Mouse (Mus musculus): ENCODE results near the gene Glis3. TPM values are rescaled to one million over a fixed set of nuclear protein-coding genes. Genes with fewer than 3 reads are reported as not detected.

The Glis3 gene
- polyA plus RNA-seq, 1 experiment from 2014 or later: 2.3 TPM

GRCm38 (mm10) chr19:28518846-28519245, 161.0 kb downstream of the Glis3 start:
- Histone ChIP-seq H3K27ac (replicated peaks) (no peak overlapping the region), H3K4me1 (peaks cover 50% of the 10 kb centered on the region), H3K4me3 (no peak overlapping the region), H3K9me3 (no peaks in the 10 kb centered on the region), H3K36me3 (replicated peaks) (no peaks in the 10 kb centered on the region), H3K27me3 (replicated peaks; ENCODE audit: low read depth, poor library complexity, severe bottlenecking) (peaks cover 6% of the 10 kb centered on the region; the same call in 1 of the 2 replicates)
- 78% methylated on average over 6 of the region's 6 CpGs for WGBS
- DNase-seq (ENCODE audit: low spot score): no peak

DNA sequence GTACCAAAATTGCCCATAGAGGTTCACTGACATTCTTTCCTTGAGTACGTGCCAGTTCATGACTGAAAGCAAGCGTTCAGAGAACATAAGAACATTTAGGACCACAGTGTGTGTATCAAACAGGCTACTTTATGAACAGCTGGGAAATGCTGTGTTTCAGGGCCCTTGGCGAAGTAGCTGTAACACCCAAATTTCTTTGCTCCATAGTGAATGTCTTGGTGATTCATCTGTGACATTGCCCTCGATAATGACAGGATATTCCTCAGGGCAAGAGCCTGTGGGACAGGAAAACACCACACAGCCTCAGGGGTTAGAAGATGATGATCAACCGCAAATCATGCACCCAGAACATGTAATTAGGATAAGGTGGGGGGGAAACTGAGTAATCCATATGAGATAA, 161.6 kb downstream of the Glis3 start:
- Histone ChIP-seq H3K4me1 (peaks cover 46% of the 10 kb centered on the region), H3K9me3 (no peaks in the 10 kb centered on the region), H3K27ac (replicated peaks) (no peak overlapping the region), H3K36me3 (replicated peaks) (no peaks in the 10 kb centered on the region), H3K27me3 (replicated peaks; ENCODE audit: low read depth, poor library complexity, severe bottlenecking) (peaks cover 6% of the 10 kb centered on the region; the same call in 1 of the 2 replicates), H3K4me3 (no peak overlapping the region)
- no peak for DNase-seq (ENCODE audit: low spot score)
- 76% methylated on average over 5 of the region's 5 CpGs for WGBS

DNA sequence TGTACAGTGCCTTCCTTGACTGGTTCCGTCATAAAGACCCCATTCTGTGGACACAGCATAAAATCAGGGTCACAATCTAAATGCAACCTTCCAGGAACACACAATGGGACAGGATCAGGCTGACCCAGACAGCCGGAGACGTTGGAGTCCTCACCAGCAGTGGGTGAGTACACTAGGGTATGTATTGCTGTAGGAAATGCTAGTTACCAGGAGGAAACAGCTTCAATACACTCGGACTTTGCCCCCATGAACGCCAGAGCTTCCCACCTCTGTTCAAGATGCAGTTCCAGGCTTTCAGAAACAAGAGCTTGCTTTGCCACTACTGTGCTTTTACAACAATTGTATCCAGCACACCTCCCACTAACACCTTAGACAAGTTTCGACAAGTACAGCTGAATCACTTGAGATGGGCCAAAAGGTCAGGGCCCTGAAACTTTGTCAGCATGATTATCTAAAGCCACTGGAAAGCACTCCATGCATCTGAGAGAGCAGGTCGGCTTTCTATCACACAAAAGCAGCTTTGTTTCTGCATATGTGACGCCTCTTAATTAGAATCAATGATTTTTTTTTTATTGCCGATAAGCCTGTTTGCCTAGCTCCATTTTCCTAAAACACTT, 162.3 kb downstream of the Glis3 start:
- no peak overlapping the region for H3K4me3 ChIP-seq
- H3K27ac ChIP-seq (replicated peaks): no peak overlapping the region; the same call in 1 of the 2 replicates
- DNase-seq (ENCODE audit: low spot score): no peak
- WGBS: 36% methylated on average over 9 of the region's 9 CpGs
- H3K9me3 ChIP-seq: no peaks in the 10 kb centered on the region
- H3K36me3 ChIP-seq (replicated peaks): no peaks in the 10 kb centered on the region
- H3K27me3 ChIP-seq (replicated peaks; ENCODE audit: low read depth, poor library complexity, severe bottlenecking): peaks cover 6% of the 10 kb centered on the region; the same call in 1 of the 2 replicates
- H3K4me1 ChIP-seq: peaks cover 44% of the 10 kb centered on the region

- WGBS: 45% methylated on average over 6 of the region's 6 CpGs
- no peak overlapping the region for H3K4me3 ChIP-seq
- H3K4me1 ChIP-seq: peaks cover 44% of the 10 kb centered on the region
- no peaks in the 10 kb centered on the region for H3K9me3 ChIP-seq
- H3K27ac ChIP-seq (replicated peaks): no peak overlapping the region
- H3K27me3 ChIP-seq (replicated peaks; ENCODE audit: low read depth, poor library complexity, severe bottlenecking): peaks cover 6% of the 10 kb centered on the region; the same call in 1 of the 2 replicates
- DNase-seq (ENCODE audit: low spot score): no peak
- no peaks in the 10 kb centered on the region for H3K36me3 ChIP-seq (replicated peaks)
Measured at GRCm38 (mm10) chr19:28516487-28516886, 163.4 kb downstream of the Glis3 start.

DNA sequence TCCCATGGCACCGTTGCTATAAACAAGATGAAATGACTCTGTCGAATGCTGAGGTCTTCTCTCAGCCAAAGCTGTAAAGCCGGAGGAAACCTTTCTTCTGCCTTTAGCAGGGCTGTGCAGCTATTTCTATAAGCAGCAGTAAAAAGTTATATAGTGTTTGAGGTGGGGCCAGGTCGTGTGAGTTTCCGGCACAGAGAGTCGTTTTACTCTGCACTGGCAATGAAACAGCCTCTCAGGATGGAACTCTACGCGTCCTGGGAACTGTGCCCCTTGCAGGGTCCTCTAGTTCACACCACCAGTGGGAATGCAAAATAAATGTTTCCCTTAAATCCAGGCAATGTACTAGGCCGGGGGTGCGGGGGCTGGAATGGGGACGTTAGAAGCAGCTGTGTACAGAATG, 167.4 kb downstream of the Glis3 start:
- H3K4me3 ChIP-seq: no peak overlapping the region
- H3K36me3 ChIP-seq (replicated peaks): no peaks in the 10 kb centered on the region
- H3K27ac ChIP-seq (replicated peaks): no peak overlapping the region
- 85% methylated on average over 11 of the region's 11 CpGs for WGBS
- H3K27me3 ChIP-seq (replicated peaks; ENCODE audit: low read depth, poor library complexity, severe bottlenecking): no peaks in the 10 kb centered on the region
- no peak for DNase-seq (ENCODE audit: low spot score)
- H3K9me3 ChIP-seq: no peaks in the 10 kb centered on the region
- H3K4me1 ChIP-seq: peaks cover 15% of the 10 kb centered on the region

DNA sequence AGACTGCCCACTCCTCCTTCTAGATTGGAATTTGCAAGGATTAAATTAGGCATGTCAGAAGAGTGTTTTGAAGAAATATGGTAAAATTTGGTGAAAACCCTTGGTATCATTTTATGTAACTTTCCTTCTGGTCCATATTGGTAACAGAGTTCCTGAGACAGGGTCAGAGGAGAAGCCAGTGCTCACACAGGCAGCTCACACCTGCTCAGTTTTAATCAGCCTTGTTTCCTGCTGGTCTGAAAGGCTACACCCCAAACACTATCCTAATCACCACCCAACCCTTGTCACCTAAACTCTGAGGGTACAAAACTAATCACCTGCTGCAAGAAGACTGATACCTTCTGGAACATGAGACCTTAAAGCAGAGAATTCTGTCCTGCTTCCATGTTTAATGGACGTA, 168.0 kb downstream of the Glis3 start:
- Histone ChIP-seq H3K27ac (replicated peaks) (no peak overlapping the region), H3K27me3 (replicated peaks; ENCODE audit: low read depth, poor library complexity, severe bottlenecking) (no peaks in the 10 kb centered on the region), H3K4me1 (peaks cover 11% of the 10 kb centered on the region; the same call in 1 of the 2 replicates), H3K4me3 (no peak overlapping the region), H3K9me3 (no peaks in the 10 kb centered on the region), H3K36me3 (replicated peaks) (no peaks in the 10 kb centered on the region)
- WGBS: 86% methylated on average over 1 of the region's 1 CpGs
- no peak for DNase-seq (ENCODE audit: low spot score)

DNA sequence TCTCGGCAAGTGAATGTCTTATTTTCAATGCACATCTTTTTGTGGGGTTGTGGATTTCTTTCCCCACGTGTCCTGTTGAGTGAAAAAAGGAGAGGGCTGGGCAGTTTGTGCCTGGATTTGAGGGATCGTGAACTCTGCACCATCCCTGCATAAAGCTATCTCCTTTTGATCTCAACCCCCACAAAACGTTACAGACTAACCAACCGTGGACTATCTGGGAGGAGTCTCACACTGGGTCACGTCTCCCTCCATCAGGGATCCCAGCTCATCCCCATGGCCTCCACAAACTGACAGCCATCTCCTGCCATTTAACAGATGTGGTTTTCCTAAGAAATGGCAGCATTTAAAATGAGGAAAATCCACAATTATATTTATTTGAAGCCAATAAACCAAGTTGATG, 174.5 kb downstream of the Glis3 start:
- no peaks in the 10 kb centered on the region for H3K36me3 ChIP-seq (replicated peaks)
- no peak for DNase-seq (ENCODE audit: low spot score)
- H3K4me3 ChIP-seq: no peak overlapping the region
- no peak overlapping the region for H3K27ac ChIP-seq (replicated peaks)
- WGBS: 70% methylated on average over 6 of the region's 6 CpGs
- H3K4me1 ChIP-seq: no peaks in the 10 kb centered on the region
- H3K27me3 ChIP-seq (replicated peaks; ENCODE audit: low read depth, poor library complexity, severe bottlenecking): no peaks in the 10 kb centered on the region
- H3K9me3 ChIP-seq: no peaks in the 10 kb centered on the region

DNA sequence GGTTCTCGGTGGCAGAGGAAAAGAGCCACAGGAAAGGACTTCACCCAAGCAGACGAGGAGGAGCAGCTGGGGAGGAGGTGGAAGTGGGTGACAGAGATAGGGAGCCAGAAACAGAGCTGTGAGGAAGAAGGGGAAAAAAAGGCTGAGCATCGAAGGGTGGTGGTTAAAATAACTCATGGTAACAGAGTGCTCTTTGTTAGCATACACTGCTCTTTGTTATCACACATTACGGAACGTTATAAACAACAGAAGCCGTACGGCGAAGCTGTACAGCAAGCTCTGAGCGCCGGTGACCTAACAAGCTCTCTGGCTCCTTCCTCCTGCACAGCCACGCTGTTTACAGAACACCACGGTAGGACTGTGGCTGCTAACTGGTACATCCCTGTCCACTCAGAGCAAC, 176.9 kb downstream of the Glis3 start:
- no peaks in the 10 kb centered on the region for H3K36me3 ChIP-seq (replicated peaks)
- H3K27me3 ChIP-seq (replicated peaks; ENCODE audit: low read depth, poor library complexity, severe bottlenecking): no peaks in the 10 kb centered on the region
- 71% methylated on average over 12 of the region's 12 CpGs for whole genome bisulfite sequencing
- no peaks in the 10 kb centered on the region for H3K4me1 ChIP-seq
- no peak overlapping the region for H3K27ac ChIP-seq (replicated peaks)
- DNase-seq (ENCODE audit: low spot score): no peak
- no peak overlapping the region for H3K4me3 ChIP-seq
- H3K9me3 ChIP-seq: no peaks in the 10 kb centered on the region

DNA sequence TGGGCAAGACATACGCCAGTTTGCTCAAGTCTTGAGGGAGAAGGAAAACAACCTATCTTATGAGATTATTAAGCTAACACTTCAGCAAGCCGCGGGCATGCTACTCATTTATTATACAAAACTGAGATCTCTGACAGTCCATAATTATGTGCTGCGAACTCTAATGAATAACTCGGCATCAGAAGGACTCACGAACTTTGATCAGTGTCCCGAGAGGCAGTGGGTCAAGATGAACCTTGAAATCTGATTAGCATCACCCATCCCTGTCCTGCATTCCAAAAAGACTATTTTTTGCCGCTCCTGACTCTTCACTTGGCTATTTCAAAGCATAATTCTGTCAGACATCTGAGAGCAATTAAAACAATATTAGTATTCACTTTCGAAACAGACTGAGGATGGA, 178.9 kb downstream of the Glis3 start:
- no peak for DNase-seq (ENCODE audit: low spot score)
- H3K27ac ChIP-seq (replicated peaks): no peak overlapping the region
- H3K9me3 ChIP-seq: no peaks in the 10 kb centered on the region
- 72% methylated on average over 9 of the region's 9 CpGs for WGBS
- no peak overlapping the region for H3K4me3 ChIP-seq
- H3K36me3 ChIP-seq (replicated peaks): no peaks in the 10 kb centered on the region
- no peaks in the 10 kb centered on the region for H3K4me1 ChIP-seq
- H3K27me3 ChIP-seq (replicated peaks; ENCODE audit: low read depth, poor library complexity, severe bottlenecking): no peaks in the 10 kb centered on the region

DNA sequence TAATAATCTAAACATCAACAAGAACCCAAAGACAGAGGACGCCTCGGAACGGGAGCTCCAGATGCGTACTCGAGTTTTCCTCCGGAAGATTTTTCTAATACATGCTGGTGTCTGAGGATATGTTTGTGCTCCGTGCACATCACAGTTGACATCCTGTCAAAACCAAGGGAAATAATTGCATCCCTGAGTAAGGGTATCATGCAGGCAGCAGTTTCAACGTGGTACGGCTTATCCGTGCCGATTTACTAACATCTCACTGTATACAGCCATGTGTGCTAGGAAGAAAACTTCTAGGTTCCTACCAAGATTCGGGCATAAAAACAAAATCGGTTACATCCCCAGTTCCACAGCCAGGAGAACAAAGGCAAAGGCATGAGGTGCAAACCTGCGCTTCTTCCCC, 179.4 kb downstream of the Glis3 start:
- no peaks in the 10 kb centered on the region for H3K27me3 ChIP-seq (replicated peaks; ENCODE audit: low read depth, poor library complexity, severe bottlenecking)
- no peak for DNase-seq (ENCODE audit: low spot score)
- no peaks in the 10 kb centered on the region for H3K4me1 ChIP-seq
- no peaks in the 10 kb centered on the region for H3K36me3 ChIP-seq (replicated peaks)
- H3K27ac ChIP-seq (replicated peaks): no peak overlapping the region
- H3K9me3 ChIP-seq: no peaks in the 10 kb centered on the region
- 93% methylated on average over 14 of the region's 14 CpGs for WGBS
- no peak overlapping the region for H3K4me3 ChIP-seq

DNA sequence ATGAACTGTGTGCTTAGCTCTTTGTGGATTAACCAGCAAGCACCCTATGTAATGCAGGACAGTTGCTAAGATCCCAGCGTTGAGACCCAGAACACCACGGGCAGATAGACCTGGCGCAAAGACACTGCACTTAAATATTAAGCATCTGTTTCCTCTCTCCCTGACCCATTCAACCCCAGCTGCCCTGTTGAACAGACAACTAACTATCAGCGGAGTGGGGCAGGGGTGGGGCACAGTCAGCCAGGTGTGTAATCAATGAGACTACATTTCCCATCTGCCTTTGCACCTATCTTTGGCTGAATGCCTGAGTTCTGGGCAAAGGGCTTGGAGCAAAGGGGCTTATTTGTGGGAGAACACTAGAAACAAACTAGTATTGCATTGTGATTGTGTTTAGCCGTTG, 180.1 kb downstream of the Glis3 start:
- H3K27me3 ChIP-seq (replicated peaks; ENCODE audit: low read depth, poor library complexity, severe bottlenecking): no peaks in the 10 kb centered on the region
- no peak overlapping the region for H3K4me3 ChIP-seq
- H3K27ac ChIP-seq (replicated peaks): no peak overlapping the region
- H3K9me3 ChIP-seq: no peaks in the 10 kb centered on the region
- H3K36me3 ChIP-seq (replicated peaks): no peaks in the 10 kb centered on the region
- WGBS: 87% methylated on average over 5 of the region's 5 CpGs
- DNase-seq (ENCODE audit: low spot score): no peak
- H3K4me1 ChIP-seq: no peaks in the 10 kb centered on the region

- no peak overlapping the region for H3K27ac ChIP-seq (replicated peaks)
- no peak for DNase-seq (ENCODE audit: low spot score)
- no peaks in the 10 kb centered on the region for H3K27me3 ChIP-seq (replicated peaks; ENCODE audit: low read depth, poor library complexity, severe bottlenecking)
- no peaks in the 10 kb centered on the region for H3K9me3 ChIP-seq
- no peaks in the 10 kb centered on the region for H3K36me3 ChIP-seq (replicated peaks)
- no peak overlapping the region for H3K4me3 ChIP-seq
- no peaks in the 10 kb centered on the region for H3K4me1 ChIP-seq
- 83% methylated on average over 6 of the region's 6 CpGs for WGBS
Measured at GRCm38 (mm10) chr19:28495926-28496325, 184.0 kb downstream of the Glis3 start.

DNA sequence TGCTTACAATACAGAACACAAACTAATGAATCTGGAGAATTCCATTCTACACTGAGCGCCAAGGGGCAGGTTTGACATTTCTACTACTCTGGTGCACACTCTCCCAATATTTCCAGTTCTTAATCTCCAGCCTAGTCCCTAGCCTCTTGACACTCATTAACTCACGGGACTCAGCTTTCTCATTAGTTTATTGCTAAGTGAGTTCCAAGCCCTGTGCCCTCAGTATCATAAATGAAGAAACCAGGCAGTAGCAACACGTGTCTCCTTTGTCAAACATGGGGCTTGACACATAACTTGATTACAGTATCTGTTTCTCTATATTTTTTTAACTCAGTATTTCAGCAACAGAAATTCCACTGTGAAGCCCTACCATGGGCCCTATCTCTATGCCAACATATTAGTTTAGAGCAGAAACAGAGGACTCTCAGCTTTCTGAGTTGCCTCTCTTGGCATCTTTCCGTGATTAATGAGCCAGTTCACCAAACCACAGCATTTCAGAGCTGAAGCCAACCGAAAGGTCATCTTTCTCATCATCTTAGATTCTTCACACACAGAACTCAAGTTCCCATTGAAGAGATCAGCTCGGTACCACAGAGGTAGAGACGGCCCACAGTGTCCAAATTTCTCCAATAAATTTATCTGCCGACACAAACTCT, 186.1 kb downstream of the Glis3 start:
- no peak overlapping the region for H3K27ac ChIP-seq (replicated peaks)
- no peaks in the 10 kb centered on the region for H3K27me3 ChIP-seq (replicated peaks; ENCODE audit: low read depth, poor library complexity, severe bottlenecking)
- no peak overlapping the region for H3K4me3 ChIP-seq
- no peaks in the 10 kb centered on the region for H3K4me1 ChIP-seq
- H3K9me3 ChIP-seq: no peaks in the 10 kb centered on the region
- WGBS: 94% methylated on average over 8 of the region's 8 CpGs
- H3K36me3 ChIP-seq (replicated peaks): no peaks in the 10 kb centered on the region
- DNase-seq (ENCODE audit: low spot score): no peak
